Mouse (Mus musculus): ENCODE measurements around the gene Dusp8. TPM values are rescaled to one million over a fixed set of nuclear protein-coding genes. Genes with fewer than 3 reads are reported as not detected.

Dusp8 gene
- total RNA-seq, 1 experiment from 2014 or later, result 8.4 TPM

GRCm38 (mm10) chr7:142086159-142086905 is 9.3 kb downstream of the Dusp8 start:
- no peak for DNase-seq

DNA sequence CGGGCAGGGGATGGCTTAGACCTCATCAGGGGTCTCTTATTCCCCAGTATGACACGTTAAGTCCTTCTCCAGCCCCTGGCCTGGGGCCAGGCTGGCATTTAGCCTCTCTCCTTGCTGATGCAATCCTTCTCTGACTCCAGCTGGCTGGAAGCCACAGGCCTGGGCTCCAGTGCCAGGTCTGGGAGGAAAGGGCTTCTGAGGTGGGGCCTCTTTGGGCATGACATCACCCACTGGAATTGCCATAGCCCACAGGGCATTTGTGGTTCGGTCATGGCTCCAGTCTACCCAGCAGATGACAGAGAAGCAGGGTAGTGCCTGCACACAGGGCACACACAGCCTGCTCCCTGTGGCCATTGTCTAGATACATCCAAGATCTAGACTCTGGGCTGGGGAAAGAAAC is 10.8 kb downstream of the Dusp8 start:
- peak; percentile 95 for DNase-seq

- peak; percentile 49 for DNase-seq
These were observed 11.2 kb downstream of the Dusp8 start for GRCm38 (mm10) chr7:142084395-142084794.

GRCm38 (mm10) chr7:142083588-142084317 is 11.9 kb downstream of the Dusp8 start:
- DNase-seq, result peak; percentile 51

DNA sequence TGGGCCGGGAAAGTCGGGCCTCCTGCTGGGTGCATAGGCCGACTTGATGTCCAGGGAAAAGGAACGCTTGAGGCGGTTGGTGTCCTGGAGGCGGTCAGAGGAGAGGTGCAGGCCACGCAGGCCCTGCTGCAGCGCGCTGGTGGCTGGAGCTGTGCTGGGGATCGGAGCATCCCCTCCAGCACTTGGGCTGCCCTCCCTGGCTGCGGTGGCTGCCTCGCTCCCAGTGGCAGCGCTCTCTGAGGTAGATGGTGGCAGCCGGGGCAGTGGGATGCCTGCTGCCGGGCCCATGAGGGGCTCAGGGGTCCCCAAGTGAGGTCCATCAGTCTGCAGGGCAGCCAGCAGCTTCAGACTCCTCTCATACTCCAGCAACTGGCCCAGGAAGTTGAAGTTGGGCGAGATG is 13.0 kb downstream of the Dusp8 start:
- DNase-seq, result no peak

DNA sequence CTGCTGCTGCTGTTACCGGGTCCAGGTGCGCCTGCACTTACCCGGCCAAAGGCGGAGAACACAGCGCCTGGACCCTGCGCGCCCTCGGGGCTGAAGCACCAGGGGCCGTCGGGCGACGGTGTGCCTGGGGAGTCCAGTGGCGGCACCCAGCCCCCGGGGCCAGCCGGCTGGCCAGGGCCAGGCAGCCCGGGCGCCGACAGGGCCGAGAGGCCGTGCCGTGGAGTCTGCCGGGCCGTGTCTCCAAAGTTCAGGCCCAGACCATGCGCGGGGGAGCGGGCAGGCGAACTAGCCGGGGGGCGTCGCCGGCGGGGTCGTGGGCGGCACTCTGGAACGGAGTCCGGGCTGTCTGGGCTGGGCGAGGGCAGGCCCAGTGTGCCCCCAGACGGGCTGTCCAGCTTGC is 13.5 kb downstream of the Dusp8 start:
- DNase-seq, result no peak

GRCm38 (mm10) chr7:142081736-142082135 is 13.9 kb downstream of the Dusp8 start:
- no peak for DNase-seq

- DNase-seq, result no peak
These were observed 14.8 kb downstream of the Dusp8 start for GRCm38 (mm10) chr7:142080876-142081275.

DNA sequence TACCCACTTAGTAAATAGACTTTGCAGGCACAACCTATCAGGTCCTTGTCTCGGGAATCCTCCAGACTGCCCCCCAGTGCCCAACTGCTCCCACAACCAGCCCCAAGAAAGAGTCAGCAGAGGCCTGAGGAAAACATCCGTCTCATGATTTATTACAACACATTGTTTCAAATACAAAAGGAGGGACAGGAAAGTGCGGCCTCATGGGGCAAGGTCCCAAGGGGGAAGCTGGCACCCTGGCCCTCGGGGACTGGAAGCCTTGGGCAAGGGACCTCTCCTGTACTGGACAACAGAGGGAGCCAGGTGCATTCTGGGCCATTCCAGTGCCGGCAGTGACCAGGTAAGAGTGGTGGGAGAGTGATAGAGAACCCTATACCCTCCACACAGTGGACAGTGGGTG is 16.3 kb downstream of the Dusp8 start:
- DNase-seq, result no peak

DNA sequence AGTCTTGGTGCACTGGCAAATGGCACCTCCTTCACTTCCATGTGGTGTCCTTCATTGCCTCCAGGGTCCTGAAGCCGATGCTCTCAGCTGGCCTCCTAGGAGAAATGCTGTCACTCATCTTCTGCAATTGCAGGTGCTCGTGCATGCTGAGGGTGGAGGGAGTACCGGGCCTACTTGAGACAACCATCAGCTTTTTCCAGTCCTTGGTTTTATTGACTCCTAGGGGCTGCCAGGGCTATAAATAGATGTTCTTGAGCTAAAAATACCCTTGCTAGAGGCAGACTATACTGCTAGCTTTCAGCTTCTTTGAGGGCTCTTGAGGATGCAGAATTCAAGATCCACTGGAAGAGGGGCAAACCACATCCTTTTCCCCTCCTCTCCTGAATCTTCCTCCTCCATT is 18.5 kb downstream of the Dusp8 start:
- no peak for DNase-seq

- DNase-seq, result no peak
These were observed 21.3 kb downstream of the Dusp8 start for GRCm38 (mm10) chr7:142074146-142074886.

DNA sequence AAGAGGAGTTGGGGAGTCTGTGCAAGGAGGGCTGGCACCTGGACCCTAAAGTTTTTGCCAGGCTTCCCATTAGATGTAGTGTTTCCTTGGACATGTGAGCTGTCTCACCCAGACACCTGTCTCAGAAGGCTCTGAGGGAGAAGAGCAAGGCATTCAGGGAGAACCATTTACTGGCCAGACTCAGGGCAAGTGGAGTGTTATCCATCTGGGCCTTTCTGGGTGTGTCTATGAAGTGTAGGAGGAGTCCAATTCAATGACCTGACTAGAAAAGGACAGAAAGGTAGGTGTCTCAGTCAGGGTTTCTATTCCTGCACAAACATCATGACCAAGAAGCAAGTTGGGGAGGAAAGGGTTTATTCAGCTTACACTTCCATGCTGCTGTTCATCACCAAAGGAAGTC is 23.9 kb downstream of the Dusp8 start:
- no peak for DNase-seq

DNA sequence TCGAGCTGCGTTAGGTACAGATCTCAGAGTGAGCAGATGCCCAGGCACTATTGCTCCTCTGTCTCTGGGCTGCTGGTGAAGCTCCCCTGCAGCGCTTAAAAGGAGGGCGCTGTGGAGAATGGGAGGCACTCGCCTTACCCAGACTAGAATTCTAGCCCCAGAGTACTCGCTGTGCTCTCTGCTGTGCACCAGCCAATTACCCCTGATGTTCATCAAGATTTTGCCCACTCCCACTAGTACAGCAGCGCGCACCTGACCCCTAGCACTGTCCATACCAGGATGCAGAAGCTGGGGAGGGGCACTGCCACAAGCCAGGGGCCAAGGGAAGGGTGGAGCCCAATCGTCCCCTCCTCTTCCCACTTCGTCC is 24.4 kb downstream of the Dusp8 start:
- DNase-seq, result no peak

GRCm38 (mm10) chr7:142070458-142071211 is 25.0 kb downstream of the Dusp8 start:
- DNase-seq, result peak; percentile 85

DNA sequence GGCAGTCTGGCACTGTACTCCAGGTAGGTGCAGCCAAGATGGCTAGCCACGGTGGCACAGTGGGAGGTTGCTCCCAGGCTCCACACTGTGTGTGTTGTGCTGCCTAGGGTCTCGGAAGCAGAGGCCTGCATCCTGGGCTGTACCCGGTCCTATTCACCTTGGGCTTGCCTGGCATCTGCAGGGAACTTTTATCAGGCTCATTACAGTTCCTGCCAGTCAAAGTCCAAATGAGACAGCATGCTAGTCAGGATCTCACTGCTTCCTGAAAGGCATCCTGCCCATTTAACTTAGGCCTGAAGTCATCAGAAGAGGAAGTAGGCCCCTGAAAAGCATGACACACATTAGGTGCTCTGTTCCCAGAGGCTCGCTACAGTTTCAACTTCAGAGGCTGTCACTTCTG is 27.2 kb downstream of the Dusp8 start:
- DNase-seq, result no peak

DNA sequence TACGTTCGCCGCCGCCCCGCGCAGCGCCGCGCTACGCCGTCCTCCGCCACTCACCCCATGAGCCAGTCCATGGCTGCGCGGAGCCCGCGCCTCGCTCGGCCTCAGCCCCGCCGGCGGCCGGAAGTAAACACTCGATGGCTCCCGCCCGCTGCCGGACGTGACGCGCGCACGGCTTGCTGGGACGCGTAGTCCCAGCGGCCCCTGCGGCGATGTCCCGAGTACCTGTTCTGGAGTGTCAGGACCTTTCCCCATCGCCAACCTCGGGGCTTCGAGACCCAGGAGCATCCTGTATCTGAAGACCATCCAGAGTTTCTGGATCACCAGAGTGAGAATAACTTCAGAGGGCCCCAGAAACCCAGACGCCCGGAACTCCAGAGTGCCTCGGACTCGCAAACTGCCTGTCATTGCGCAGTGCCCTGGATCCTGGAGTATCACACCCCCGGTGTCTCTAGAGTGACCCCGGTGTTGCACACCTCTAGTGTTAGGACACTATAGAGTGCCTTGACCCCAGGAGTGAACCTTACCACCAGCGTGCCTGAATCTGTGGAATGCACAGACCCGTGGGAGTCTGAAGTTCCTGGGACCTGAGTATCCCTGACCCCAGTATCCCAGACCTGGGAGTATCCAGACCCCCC is 34.6 kb downstream of the Dusp8 start, which contains the start of gene Mob2:
Mob2 (minus strand) TSS at position 135 of the 635 bp plus-strand sequence.
- DNase-seq, result peak; percentile 95

DNA sequence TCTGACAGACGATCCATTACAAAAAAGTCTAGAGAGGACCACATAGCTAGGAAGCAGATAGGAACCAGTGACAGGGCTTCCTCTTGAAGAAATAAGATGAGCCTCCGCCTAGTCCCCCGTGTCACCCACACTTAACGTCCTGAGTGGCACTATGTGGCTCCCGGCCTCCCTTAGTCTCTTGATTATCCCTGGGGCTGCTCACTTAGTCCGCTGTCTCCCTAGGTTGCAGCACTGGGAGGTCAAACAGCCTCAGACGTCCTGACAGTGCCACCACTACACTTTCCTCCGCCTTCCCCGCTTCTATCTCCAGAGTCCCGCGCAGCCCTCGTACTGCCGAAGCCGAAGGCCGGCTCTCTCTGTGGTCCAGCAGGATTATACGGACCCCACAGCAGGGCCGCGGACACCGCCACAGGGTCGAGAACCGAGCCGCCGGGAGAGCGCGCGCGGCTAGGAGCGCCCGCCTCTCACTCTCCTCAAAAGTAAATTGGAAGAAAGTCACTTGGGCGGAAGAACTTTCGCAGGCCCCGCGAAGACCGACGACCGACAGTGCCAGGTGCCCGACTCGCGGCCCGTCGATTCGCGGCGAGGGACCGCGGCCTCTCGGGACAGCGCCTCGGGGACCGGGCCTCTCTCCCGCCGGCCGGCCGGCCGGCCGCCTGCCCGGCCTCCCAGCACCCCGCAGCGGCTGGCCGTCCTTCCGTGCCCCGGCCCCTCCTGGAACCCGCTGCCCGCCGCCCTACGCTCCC is 35.3 kb downstream of the Dusp8 start:
- peak; percentile 46 for DNase-seq

DNA sequence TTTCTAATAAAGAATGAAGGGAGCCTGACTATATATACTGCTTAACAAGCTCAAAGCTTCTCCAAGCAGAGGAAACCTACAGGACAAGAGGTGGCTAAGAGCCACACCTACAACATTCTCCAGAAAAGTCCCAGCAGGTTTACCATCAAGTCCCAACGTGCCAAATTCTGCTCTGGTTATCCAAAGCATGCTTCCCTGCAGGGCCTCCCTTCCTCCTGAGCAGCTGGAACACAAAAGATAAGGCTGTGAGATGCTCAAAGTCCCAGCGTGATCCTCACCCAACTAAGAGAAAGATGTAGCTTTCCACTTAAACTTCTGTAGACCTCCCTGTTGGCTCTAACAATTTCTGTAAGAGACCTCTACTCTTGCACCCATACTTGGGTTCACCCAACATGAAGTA is 36.6 kb downstream of the Dusp8 start:
- no peak for DNase-seq

- peak; percentile 45 for DNase-seq
These were observed 38.5 kb downstream of the Dusp8 start for GRCm38 (mm10) chr7:142057121-142057520.

- DNase-seq, result no peak
These were observed 39.0 kb downstream of the Dusp8 start for GRCm38 (mm10) chr7:142056601-142057061.

GRCm38 (mm10) chr7:142055431-142055830 is 40.2 kb downstream of the Dusp8 start:
- peak; percentile 74 for DNase-seq
